Mouse (Mus musculus) lung, adult 2 months (tissue): ENCODE data around the gene Gm11114.

Experiments used
- CTCF ChIP-seq: fragments of 200-500 bp; IDR thresholded peaks from 2 replicates; pipeline ENCODE4 v1.5.1; 2011; ENCODE audit warnings: mild to moderate bottlenecking, low read length, control low read depth; ENCODE audit not compliant: insufficient read depth
- POLR2A ChIP-seq: fragments of 200-500 bp; IDR thresholded peaks from 2 replicates; pipeline ENCODE4 v1.6.1; 2011; ENCODE audit warnings: low read depth, mild to moderate bottlenecking, control low read depth, low read length, borderline replicate concordance; ENCODE audit errors: extremely low read depth

GRCm38 (mm10) chr9:85357154-85357860, 44.7 kb downstream of the Gm11114 start:
- no peak for TF ChIP-seq CTCF
- TF ChIP-seq POLR2A = no peak
